Mouse (Mus musculus): Measurements from ENCODE around the gene Gm9803. TPM values are rescaled to one million over a fixed set of nuclear protein-coding genes. Genes with fewer than 3 reads are reported as not detected.

The Gm9803 gene
- polyA plus RNA-seq, 2 experiments, result 10.0 to 12.3 TPM

DNA sequence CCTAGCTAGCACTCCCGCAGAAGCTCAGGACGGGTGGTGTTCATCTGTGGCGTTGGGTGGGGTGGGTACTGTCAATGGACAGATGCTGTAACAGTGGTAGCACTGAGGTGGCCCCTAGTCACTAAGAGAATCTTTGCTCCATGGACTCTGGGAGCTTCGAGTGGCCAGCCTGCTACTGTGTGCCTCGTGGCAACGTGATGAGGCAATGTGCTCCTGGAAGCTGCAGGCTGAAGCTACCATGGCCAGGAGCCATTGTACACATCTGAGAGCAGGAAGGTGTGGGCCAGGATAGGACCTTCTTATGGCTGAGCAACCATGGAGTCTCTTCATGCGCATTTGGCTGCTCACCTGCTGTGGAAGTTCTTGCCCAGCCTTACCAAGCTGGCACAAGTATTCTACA, 14.7 kb upstream of the Gm9803 start:
- DNase-seq (ENCODE audit: low read depth in 3 of 3, low spot score in 3 of 3) (no peak), ATAC-seq (ENCODE audit: insufficient read depth) (no peak)
- no peak for TF ChIP-seq EP300 (IDR thresholded peaks at IDR 0.05; ENCODE audit: low read depth)
- no peak for TF ChIP-seq CTCF (IDR thresholded peaks at IDR 0.05; ENCODE audit: low read depth)
- Histone ChIP-seq H3K36me3 (replicated peaks; ENCODE audit: control insufficient read depth, insufficient read depth, low read depth) (no peaks in the 10 kb centered on the region; the same call in none of the 2 replicates), H3K4me2 (ENCODE audit: low read depth) (no peak overlapping the region), H3K27ac (no peak overlapping the region), H3K9me3 (ENCODE audit: control insufficient read depth, low read length) (no peaks in the 10 kb centered on the region), H3K4me3 (ENCODE audit: insufficient read depth in 1 of 2, low read depth in 2 of 2, low read length in 2 of 2) (no peak overlapping the region), H3K27me3 (ENCODE audit: control insufficient read depth, insufficient read depth, low read length) (no peaks in the 10 kb centered on the region), H3K9ac (replicated peaks) (no peak overlapping the region), H3K4me1 (replicated peaks; ENCODE audit: control insufficient read depth in 2 of 2, insufficient read depth in 2 of 2, low read length in 1 of 2) (no peaks in the 10 kb centered on the region; a peak in 1 of 4 replicates)
- WGBS (ENCODE audit: insufficient replicate concordance), result 76% methylated on average over 7 of the region's 7 CpGs

DNA sequence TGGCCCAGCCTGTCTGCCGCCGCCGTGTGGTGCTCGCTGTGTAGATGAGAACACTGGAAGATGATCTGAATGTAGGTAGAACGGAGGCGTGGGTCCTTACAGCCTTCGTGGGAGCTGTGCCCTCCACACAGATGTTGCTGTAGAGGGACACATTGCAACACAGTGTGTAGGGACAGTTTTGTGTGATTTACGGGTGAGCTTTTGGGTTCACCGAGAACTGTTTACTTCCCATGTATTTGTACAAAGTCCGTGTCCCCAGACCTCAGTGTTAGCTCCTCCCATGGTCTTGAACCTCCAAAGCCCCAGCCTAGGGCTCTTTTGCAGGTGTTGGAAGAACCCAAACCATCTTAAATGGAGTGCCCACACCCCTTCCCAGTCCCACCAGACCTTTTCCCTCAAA, 10.9 kb upstream of the Gm9803 start:
- H3K9me3 ChIP-seq (ENCODE audit: control insufficient read depth, low read length), result no peaks in the 10 kb centered on the region

DNA sequence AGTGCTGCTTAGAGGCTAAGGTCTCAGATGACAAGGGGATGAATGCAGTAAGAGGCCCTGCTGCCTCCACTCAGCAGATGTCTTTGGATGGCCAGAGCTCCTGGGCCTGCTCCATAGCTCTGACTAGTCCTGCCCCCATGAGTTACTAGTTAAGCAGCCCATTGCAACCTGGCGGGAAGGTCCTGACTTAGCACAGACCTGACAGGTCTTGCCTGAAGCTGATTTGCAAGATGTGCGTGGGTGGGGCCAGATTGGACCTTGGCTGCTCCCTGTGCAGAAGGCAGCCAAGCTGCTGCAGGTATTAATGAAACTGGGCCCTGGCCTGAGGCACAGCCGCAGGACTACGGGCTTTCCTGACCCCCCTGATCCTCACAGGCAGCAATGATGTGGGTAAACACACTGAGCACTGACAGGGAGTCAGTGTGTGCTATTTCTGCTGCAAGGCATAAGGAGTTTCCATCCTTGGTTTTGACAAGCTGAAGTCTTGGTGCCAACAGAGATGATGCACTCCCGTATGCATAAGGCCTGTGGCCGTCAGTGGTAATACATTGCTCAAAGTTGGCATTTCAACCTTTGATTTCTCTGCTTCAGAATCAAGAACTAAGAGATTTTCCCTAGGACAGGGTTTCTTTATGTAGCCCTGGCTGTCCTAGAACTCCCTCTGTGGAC, 6.8 kb upstream of the Gm9803 start:
- Histone ChIP-seq H3K27ac (no peak overlapping the region), H3K4me2 (ENCODE audit: low read depth) (no peak overlapping the region), H3K4me1 (replicated peaks; ENCODE audit: control insufficient read depth in 2 of 2, insufficient read depth in 2 of 2, low read length in 1 of 2) (peaks cover 0 to 2% of the 10 kb centered on the region in 2 experiments; a peak in 1 of 4 replicates), H3K9ac (replicated peaks) (no peak overlapping the region), H3K4me3 (ENCODE audit: insufficient read depth in 1 of 2, low read depth in 2 of 2, low read length in 2 of 2) (no peak overlapping the region), H3K27me3 (ENCODE audit: control insufficient read depth, insufficient read depth, low read length) (no peaks in the 10 kb centered on the region), H3K9me3 (ENCODE audit: control insufficient read depth, low read length) (no peaks in the 10 kb centered on the region), H3K36me3 (replicated peaks; ENCODE audit: control insufficient read depth, insufficient read depth, low read depth) (no peaks in the 10 kb centered on the region)
- no peak for TF ChIP-seq CTCF (IDR thresholded peaks at IDR 0.05; ENCODE audit: low read depth)
- TF ChIP-seq EP300 (IDR thresholded peaks at IDR 0.05; ENCODE audit: low read depth), result no peak
- no peak for ATAC-seq (ENCODE audit: insufficient read depth)
- no peak for DNase-seq (ENCODE audit: low read depth in 3 of 3, low spot score in 3 of 3)
- 66% methylated on average over 6 of the region's 6 CpGs for WGBS (ENCODE audit: insufficient replicate concordance)

More for the DNA sequence above, 10.9 kb upstream of the Gm9803 start:
- Histone ChIP-seq H3K9ac (replicated peaks) (no peak overlapping the region), H3K4me1 (replicated peaks; ENCODE audit: control insufficient read depth in 2 of 2, insufficient read depth in 2 of 2, low read length in 1 of 2) (peaks cover 0 to under 1% of the 10 kb centered on the region in 2 experiments; a peak in 1 of 4 replicates), H3K27ac (no peak overlapping the region), H3K4me2 (ENCODE audit: low read depth) (no peak overlapping the region), H3K27me3 (ENCODE audit: control insufficient read depth, insufficient read depth, low read length) (no peaks in the 10 kb centered on the region), H3K36me3 (replicated peaks; ENCODE audit: control insufficient read depth, insufficient read depth, low read depth) (no peaks in the 10 kb centered on the region; the same call in none of the 2 replicates), H3K4me3 (ENCODE audit: insufficient read depth in 1 of 2, low read depth in 2 of 2, low read length in 2 of 2) (no peak overlapping the region)
- DNase-seq (ENCODE audit: low read depth in 3 of 3, low spot score in 3 of 3), result no peak
- WGBS (ENCODE audit: insufficient replicate concordance), result 82% methylated on average over 10 of the region's 10 CpGs
- no peak for ATAC-seq (ENCODE audit: insufficient read depth)
- TF ChIP-seq CTCF (IDR thresholded peaks at IDR 0.05; ENCODE audit: low read depth) (no peak), EP300 (IDR thresholded peaks at IDR 0.05; ENCODE audit: low read depth) (no peak)

DNA sequence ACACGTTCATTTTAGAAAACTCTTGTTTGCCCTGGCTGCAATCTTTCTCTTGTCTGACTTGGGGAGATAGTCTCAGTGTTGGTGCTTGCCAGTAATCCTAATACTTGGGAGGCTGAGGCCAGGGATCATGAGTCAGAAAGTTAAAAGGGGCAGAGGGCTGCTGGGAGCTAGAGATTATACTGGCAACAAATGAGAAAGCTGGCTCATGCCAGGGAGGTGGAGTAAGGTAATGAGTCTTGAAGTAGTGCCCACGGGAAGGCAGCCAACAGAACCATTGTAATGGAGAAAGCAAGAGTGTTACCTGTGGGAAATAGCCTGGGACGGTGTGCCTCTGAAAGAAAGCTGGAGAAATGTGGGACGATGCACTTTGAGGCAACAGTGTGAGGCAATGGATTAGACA, 6.0 kb upstream of the Gm9803 start:
- ATAC-seq (ENCODE audit: insufficient read depth) (no peak), DNase-seq (ENCODE audit: low read depth in 3 of 3, low spot score in 3 of 3) (no peak)
- Histone ChIP-seq H3K4me1 (replicated peaks; ENCODE audit: control insufficient read depth in 2 of 2, insufficient read depth in 2 of 2, low read length in 1 of 2) (peaks cover 0 to 2% of the 10 kb centered on the region in 2 experiments; a peak in 1 of 4 replicates), H3K4me2 (ENCODE audit: low read depth) (no peak overlapping the region), H3K27ac (no peak overlapping the region), H3K36me3 (replicated peaks; ENCODE audit: control insufficient read depth, insufficient read depth, low read depth) (no peaks in the 10 kb centered on the region), H3K4me3 (ENCODE audit: insufficient read depth in 1 of 2, low read depth in 2 of 2, low read length in 2 of 2) (no peak overlapping the region), H3K27me3 (ENCODE audit: control insufficient read depth, insufficient read depth, low read length) (no peaks in the 10 kb centered on the region), H3K9me3 (ENCODE audit: control insufficient read depth, low read length) (no peaks in the 10 kb centered on the region), H3K9ac (replicated peaks) (no peak overlapping the region)
- TF ChIP-seq EP300 (IDR thresholded peaks at IDR 0.05; ENCODE audit: low read depth) (no peak), CTCF (IDR thresholded peaks at IDR 0.05; ENCODE audit: low read depth) (no peak)
- WGBS (ENCODE audit: insufficient replicate concordance), result 56% methylated on average over 4 of the region's 4 CpGs

DNA sequence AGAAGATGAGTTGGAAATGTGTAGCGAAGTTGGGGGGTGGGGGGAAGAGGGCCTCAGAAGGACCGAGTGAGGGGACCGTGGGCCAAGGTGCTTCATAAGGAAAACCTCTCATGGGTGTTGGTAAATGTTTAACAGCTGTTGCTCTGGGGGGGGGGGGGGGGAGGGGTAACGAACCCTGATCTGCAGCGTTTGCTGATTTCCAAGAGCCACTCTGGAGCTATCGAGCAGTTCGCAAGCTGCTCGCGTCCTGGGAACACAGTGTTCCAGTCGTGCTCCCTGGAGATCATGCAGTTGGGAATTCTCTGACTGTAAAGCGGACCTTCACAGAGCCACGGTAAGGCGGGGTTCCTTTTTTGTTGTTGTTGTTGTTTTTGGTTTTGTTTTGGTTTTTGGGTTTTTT, 5.5 kb upstream of the Gm9803 start:
- DNase-seq (ENCODE audit: low read depth in 3 of 3, low spot score in 3 of 3) (no peak), ATAC-seq (ENCODE audit: insufficient read depth) (no peak)
- H3K4me2 ChIP-seq (ENCODE audit: low read depth), result no peak overlapping the region
- WGBS (ENCODE audit: insufficient replicate concordance), result 67% methylated on average over 13 of the region's 13 CpGs
- no peak overlapping the region for H3K4me3 ChIP-seq (ENCODE audit: insufficient read depth in 1 of 2, low read depth in 2 of 2, low read length in 2 of 2)
- no peak overlapping the region for H3K27ac ChIP-seq
- H3K4me1 ChIP-seq (replicated peaks; ENCODE audit: control insufficient read depth in 2 of 2, insufficient read depth in 2 of 2, low read length in 1 of 2), result peaks cover 0 to 3% of the 10 kb centered on the region in 2 experiments; a peak in 1 of 4 replicates
- H3K36me3 ChIP-seq (replicated peaks; ENCODE audit: control insufficient read depth, insufficient read depth, low read depth), result no peaks in the 10 kb centered on the region
- no peaks in the 10 kb centered on the region for H3K9me3 ChIP-seq (ENCODE audit: control insufficient read depth, low read length)
- H3K9ac ChIP-seq (replicated peaks), result no peak overlapping the region
- TF ChIP-seq EP300 (IDR thresholded peaks at IDR 0.05; ENCODE audit: low read depth) (no peak), CTCF (IDR thresholded peaks at IDR 0.05; ENCODE audit: low read depth) (no peak)
- H3K27me3 ChIP-seq (ENCODE audit: control insufficient read depth, insufficient read depth, low read length), result no peaks in the 10 kb centered on the region
